Mouse (Mus musculus): ENCODE measurements around the gene Phlpp2. TPM values are rescaled to one million over a fixed set of nuclear protein-coding genes. Genes with fewer than 3 reads are reported as not detected.

Gene Phlpp2
- total and polyA plus RNA-seq, 3 experiments: 1.7 to 5.9 TPM; not detected in 1

- no peak overlapping the region for H3K4me3 ChIP-seq (ENCODE audit: control insufficient read depth in 1 of 2, insufficient read depth in 1 of 2, low read depth in 2 of 2, low read length in 2 of 2)
- H3K9me3 ChIP-seq (replicated peaks; ENCODE audit: insufficient read depth, low read length): no peaks in the 10 kb centered on the region
- H3K36me3 ChIP-seq (ENCODE audit: control insufficient read depth in 1 of 2, insufficient read depth in 2 of 2, low read length in 2 of 2): no peaks in the 10 kb centered on the region
- no peak for TF ChIP-seq ZNF384 (IDR thresholded peaks at IDR 0.05; ENCODE audit: low read depth, low read length)
- no peaks in the 10 kb centered on the region for H3K27me3 ChIP-seq (ENCODE audit: control insufficient read depth in 1 of 2, insufficient read depth in 2 of 2, low read length in 2 of 2)
- H3K79me2 ChIP-seq (ENCODE audit: control insufficient read depth, insufficient read depth, low read length, poor library complexity): no peaks in the 10 kb centered on the region
- H3K4me1 ChIP-seq (ENCODE audit: control insufficient read depth in 1 of 2, insufficient read depth in 2 of 2, low read length in 2 of 2): no peaks in the 10 kb centered on the region
- H3K27ac ChIP-seq (ENCODE audit: control insufficient read depth, low read depth, low read length): no peak overlapping the region
- H3K9ac ChIP-seq (ENCODE audit: control insufficient read depth, low read depth, low read length, poor library complexity, severe bottlenecking): no peak overlapping the region
- DNase-seq (ENCODE audit: low read depth, low spot score): no peak
These were observed 120.8 kb downstream of the Phlpp2 start for GRCm38 (mm10) chr8:109989151-109989550.

- H3K79me2 ChIP-seq (ENCODE audit: control insufficient read depth, insufficient read depth, low read length, poor library complexity): no peaks in the 10 kb centered on the region
These were observed 121.9 kb downstream of the Phlpp2 start, which contains the start of gene Tat for GRCm38 (mm10) chr8:109990224-109990623. Gene Tat (plus strand): TSS chr8:109990437.

DNA sequence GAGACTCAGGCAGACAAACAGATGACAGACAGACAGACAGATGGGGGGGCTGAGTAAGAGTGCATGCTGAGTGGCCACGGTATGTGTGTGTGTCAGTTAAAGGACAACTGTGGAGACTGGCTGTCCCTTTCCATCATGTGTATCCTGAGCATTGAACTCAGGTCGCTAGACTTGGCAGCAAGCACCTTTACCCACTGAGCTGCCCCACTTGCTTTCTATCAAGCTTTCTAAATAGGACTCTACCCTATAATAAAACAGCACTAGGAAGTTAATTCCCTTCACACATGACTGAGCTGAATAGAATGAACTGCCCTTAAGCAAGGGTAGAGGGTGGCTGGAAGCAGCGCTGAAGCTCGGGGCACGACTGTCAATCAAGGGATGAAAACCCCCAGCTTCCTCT lies 123.8 kb downstream of the Phlpp2 start:
- no peak overlapping the region for H3K27ac ChIP-seq (ENCODE audit: control insufficient read depth, low read depth, low read length)
- no peaks in the 10 kb centered on the region for H3K4me1 ChIP-seq (ENCODE audit: control insufficient read depth in 1 of 2, insufficient read depth in 2 of 2, low read length in 2 of 2)
- DNase-seq (ENCODE audit: low read depth, low spot score): no peak
- no peaks in the 10 kb centered on the region for H3K79me2 ChIP-seq (ENCODE audit: control insufficient read depth, insufficient read depth, low read length, poor library complexity)
- H3K9ac ChIP-seq (ENCODE audit: control insufficient read depth, low read depth, low read length, poor library complexity, severe bottlenecking): no peak overlapping the region
- no peaks in the 10 kb centered on the region for H3K27me3 ChIP-seq (ENCODE audit: control insufficient read depth in 1 of 2, insufficient read depth in 2 of 2, low read length in 2 of 2)
- no peak overlapping the region for H3K4me3 ChIP-seq (ENCODE audit: control insufficient read depth in 1 of 2, insufficient read depth in 1 of 2, low read depth in 2 of 2, low read length in 2 of 2)
- H3K36me3 ChIP-seq (ENCODE audit: control insufficient read depth in 1 of 2, insufficient read depth in 2 of 2, low read length in 2 of 2): no peaks in the 10 kb centered on the region
- no peaks in the 10 kb centered on the region for H3K9me3 ChIP-seq (replicated peaks; ENCODE audit: insufficient read depth, low read length)
- TF ChIP-seq ELF1 (IDR thresholded peaks at IDR 0.05; ENCODE audit: low read depth, low read length) (no peak), MXI1 (IDR thresholded peaks at IDR 0.05; ENCODE audit: low read depth, low read length) (no peak)

More at GRCm38 (mm10) chr8:109990224-109990623, 121.9 kb downstream of the Phlpp2 start, which contains the start of gene Tat:
- H3K4me3 ChIP-seq (ENCODE audit: control insufficient read depth in 1 of 2, insufficient read depth in 1 of 2, low read depth in 2 of 2, low read length in 2 of 2): no peak within 1 kb of the TSS
- no peak within 1 kb of the TSS for H3K27ac ChIP-seq (ENCODE audit: control insufficient read depth, low read depth, low read length)
- H3K9ac ChIP-seq (ENCODE audit: control insufficient read depth, low read depth, low read length, poor library complexity, severe bottlenecking): no peak within 1 kb of the TSS
- H3K36me3 ChIP-seq (ENCODE audit: control insufficient read depth in 1 of 2, insufficient read depth in 2 of 2, low read length in 2 of 2): no peaks in the 10 kb centered on the region
- no peaks in the 10 kb centered on the region for H3K9me3 ChIP-seq (replicated peaks; ENCODE audit: insufficient read depth, low read length)
- DNase-seq (ENCODE audit: low read depth, low spot score): no peak
- H3K4me1 ChIP-seq (ENCODE audit: control insufficient read depth in 1 of 2, insufficient read depth in 2 of 2, low read length in 2 of 2): no peaks in the 10 kb centered on the region
- TF ChIP-seq USF1 (IDR thresholded peaks at IDR 0.05; ENCODE audit: low read depth, low read length) (no peak), SMC3 (IDR thresholded peaks at IDR 0.05; ENCODE audit: low read depth, low read length) (no peak), EP300 (IDR thresholded peaks at IDR 0.05; ENCODE audit: low read depth in 1 of 2, low read length in 2 of 2) (no peak), ZC3H11A (IDR thresholded peaks at IDR 0.05; ENCODE audit: low read depth, low read length) (no peak), CTCF (IDR thresholded peaks at IDR 0.05 in 2 of 3, conservative IDR thresholded peaks at IDR 0.05 in 1 of 3; ENCODE audit: control insufficient read depth in 1 of 3, insufficient read depth in 1 of 3, low read depth in 2 of 3, low read length in 3 of 3, poor library complexity in 1 of 3, severe bottlenecking in 1 of 3) (no peak), ETS1 (IDR thresholded peaks at IDR 0.05; ENCODE audit: low read depth, low read length) (no peak), MAX (IDR thresholded peaks at IDR 0.05; ENCODE audit: low read length) (no peak), TCF12 (IDR thresholded peaks at IDR 0.05; ENCODE audit: low read depth, low read length) (no peak), MEF2A (IDR thresholded peaks at IDR 0.05; ENCODE audit: extremely low read depth, insufficient replicate concordance, low read depth, low read length, poor library complexity, severe bottlenecking) (no peak), ZKSCAN1 (IDR thresholded peaks at IDR 0.05; ENCODE audit: low read depth, low read length) (no peak), MAFK (IDR thresholded peaks at IDR 0.05; ENCODE audit: borderline replicate concordance, low read depth, low read length) (no peak), ZNF384 (IDR thresholded peaks at IDR 0.05; ENCODE audit: low read depth, low read length) (no peak), JUND (IDR thresholded peaks at IDR 0.05; ENCODE audit: low read depth, low read length) (no peak), CHD2 (IDR thresholded peaks at IDR 0.05; ENCODE audit: low read length) (no peak)
- H3K27me3 ChIP-seq (ENCODE audit: control insufficient read depth in 1 of 2, insufficient read depth in 2 of 2, low read length in 2 of 2): no peaks in the 10 kb centered on the region
